Mouse (Mus musculus) E14TG2a.4 (cell line): ENCODE data around the gene Hjurp.
A peak's percentile ranks its signal among the peaks of the same experiment; 100 is the strongest.

Source experiments
- H3K27me3 ChIP-seq: 2 replicates; pipeline ENCODE4 v1.6.1; 2014; ENCODE audit warnings: low read length, control low read depth; ENCODE audit not compliant: insufficient read depth
- H3K36me3 ChIP-seq: 2 replicates; pipeline ENCODE4 v1.6.1; 2014; ENCODE audit warnings: low read length, control low read depth; ENCODE audit not compliant: insufficient read depth
- H3K4me1 ChIP-seq: replicated peaks from 2 replicates; pipeline ENCODE4 v1.6.1; 2014; ENCODE audit warnings: low read depth, low read length, control low read depth
- H3K4me3 ChIP-seq: replicated peaks from 2 replicates; pipeline ENCODE4 v1.5.1; 2014; ENCODE audit warnings: mild to moderate bottlenecking, low read length
- H3K9me3 ChIP-seq: 2 replicates; pipeline ENCODE4 v1.6.1; 2014; ENCODE audit warnings: low read length, control low read depth
- CTCF ChIP-seq: conservative IDR thresholded peaks from 2 replicates; pipeline ENCODE4 v1.5.1; 2014; ENCODE audit warnings: low read length
- NANOG ChIP-seq: IDR thresholded peaks from 2 replicates; pipeline ENCODE4 v1.6.1; 2014; ENCODE audit warnings: borderline replicate concordance, low read length, mixed read lengths
- POU5F1 ChIP-seq: IDR thresholded peaks from 2 replicates; pipeline ENCODE4 v1.6.1; 2014; ENCODE audit warnings: low read length, borderline replicate concordance

Gene Hjurp

GRCm38 (mm10) chr1:88217144-88217543 is 60.3 kb downstream of the Hjurp start:
- no peaks in the 10 kb centered on the region for H3K4me1 ChIP-seq
- peaks cover 2% of the 10 kb centered on the region; the same call in 1 of the 2 replicates for H3K27me3 ChIP-seq
- H3K4me3 ChIP-seq = no peak overlapping the region
- H3K36me3 ChIP-seq = no peaks in the 10 kb centered on the region
- H3K9me3 ChIP-seq = peaks cover 8% of the 10 kb centered on the region
- no peak for TF ChIP-seq POU5F1
- peak; percentile 54 for TF ChIP-seq CTCF

- H3K9me3 ChIP-seq = peaks cover 8% of the 10 kb centered on the region
- TF ChIP-seq NANOG (no peak), CTCF (no peak), POU5F1 (no peak)
- H3K36me3 ChIP-seq = no peaks in the 10 kb centered on the region
- H3K4me3 ChIP-seq = no peak overlapping the region
- peaks cover 2% of the 10 kb centered on the region; the same call in 1 of the 2 replicates for H3K27me3 ChIP-seq
- H3K4me1 ChIP-seq = no peaks in the 10 kb centered on the region
Measured at GRCm38 (mm10) chr1:88216551-88216950, 60.9 kb downstream of the Hjurp start.

- Histone ChIP-seq H3K4me1 (no peaks in the 10 kb centered on the region), H3K27me3 (peaks cover 2% of the 10 kb centered on the region; the same call in 1 of the 2 replicates), H3K9me3 (peaks cover 8% of the 10 kb centered on the region), H3K36me3 (no peaks in the 10 kb centered on the region), H3K4me3 (no peak overlapping the region)
- TF ChIP-seq POU5F1 = no peak
- no peak for TF ChIP-seq NANOG
- no peak for TF ChIP-seq CTCF
Measured at GRCm38 (mm10) chr1:88215466-88216380, 61.7 kb downstream of the Hjurp start.

- no peak for TF ChIP-seq CTCF
- no peak for TF ChIP-seq POU5F1
- no peak for TF ChIP-seq NANOG
- Histone ChIP-seq H3K9me3 (peaks cover 8% of the 10 kb centered on the region), H3K4me3 (no peak overlapping the region), H3K27me3 (peaks cover 7% of the 10 kb centered on the region; the same call in 1 of the 2 replicates), H3K36me3 (no peaks in the 10 kb centered on the region), H3K4me1 (no peaks in the 10 kb centered on the region)
Measured at GRCm38 (mm10) chr1:88214462-88214952, 62.9 kb downstream of the Hjurp start.

- no peaks in the 10 kb centered on the region for H3K36me3 ChIP-seq
- peaks cover 7% of the 10 kb centered on the region for H3K27me3 ChIP-seq
- H3K9me3 ChIP-seq = peaks cover 8% of the 10 kb centered on the region
- TF ChIP-seq CTCF (no peak), POU5F1 (no peak)
- no peaks in the 10 kb centered on the region for H3K4me1 ChIP-seq
- H3K4me3 ChIP-seq = no peak overlapping the region
Measured at GRCm38 (mm10) chr1:88213766-88214461, 63.5 kb downstream of the Hjurp start.

- peaks cover 7% of the 10 kb centered on the region for H3K27me3 ChIP-seq
- H3K4me1 ChIP-seq = no peaks in the 10 kb centered on the region
- H3K9me3 ChIP-seq = peaks cover 8% of the 10 kb centered on the region
Measured at GRCm38 (mm10) chr1:88213061-88213460, 64.4 kb downstream of the Hjurp start.

More at GRCm38 (mm10) chr1:88213061-88213460, 64.4 kb downstream of the Hjurp start:
- Histone ChIP-seq H3K4me3 (no peak overlapping the region), H3K36me3 (no peaks in the 10 kb centered on the region)
- no peak for TF ChIP-seq NANOG
- no peak for TF ChIP-seq CTCF
- no peak for TF ChIP-seq POU5F1
